Mouse (Mus musculus): ENCODE measurements around the gene Med4.
"Not testable (repeated sequence)": the region's sequence is repeated elsewhere in the genome, so short reads cannot be mapped to it uniquely, and the experiment has no call there.

Med4 gene

DNA sequence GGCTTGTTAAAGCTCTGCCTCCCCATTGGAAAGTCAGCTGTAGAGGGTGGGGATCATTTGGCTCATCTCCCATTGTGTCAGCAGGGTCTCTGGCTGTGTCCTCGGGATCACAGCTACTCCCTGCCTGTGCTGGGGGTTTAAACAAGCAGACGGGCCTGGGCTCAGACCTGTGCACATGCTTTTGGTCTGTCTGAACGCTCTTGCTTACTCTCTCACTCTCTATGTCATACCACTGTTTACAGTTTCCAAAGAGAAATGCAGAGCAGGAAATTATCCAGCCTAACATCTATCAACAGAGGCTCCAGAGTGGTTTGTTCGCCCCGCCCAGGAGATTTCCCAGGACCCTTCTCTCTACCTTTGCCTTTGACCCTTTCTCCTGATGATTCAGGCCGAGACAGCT lies 8.1 kb upstream of the Med4 start:
- in situ Hi-C loops (cut with MboI, MseI): loop anchor here (10.0 kb wide), 1 partner anchor 177 kb away; the partner anchor contains the start of gene Rb1

DNA sequence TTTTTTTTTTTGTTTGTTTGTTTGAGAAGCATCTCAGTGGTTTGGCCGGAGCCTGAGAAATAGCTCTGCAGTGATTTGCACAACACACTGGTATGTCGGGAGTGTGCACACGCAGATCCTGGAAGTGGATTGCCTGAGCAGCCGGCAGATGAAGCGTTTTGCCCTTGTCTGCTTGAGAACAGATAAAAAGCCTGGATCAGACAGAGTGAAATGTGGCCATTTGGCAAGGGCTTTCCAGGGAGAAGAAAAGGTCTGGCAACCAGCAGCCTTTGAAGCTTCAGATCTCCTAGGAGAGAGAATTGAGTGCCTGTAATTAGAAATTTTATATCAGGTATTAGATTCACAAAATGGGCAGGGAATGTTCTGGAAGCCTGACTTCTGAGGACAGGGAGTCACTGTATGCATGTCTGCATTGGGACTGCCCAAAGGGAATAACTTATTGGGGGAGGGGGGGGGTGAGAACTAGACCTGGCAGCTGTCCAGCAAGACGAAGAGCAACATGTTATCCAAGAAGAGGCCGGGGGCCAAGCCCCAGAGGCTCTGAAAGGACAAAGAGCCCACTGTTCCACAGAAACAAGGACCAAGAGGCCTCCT lies 7.1 kb upstream of the Med4 start:
- in situ Hi-C loops (cut with MboI, MseI): loop anchor here (10.0 kb wide), 1 partner anchor 178 kb away; the partner anchor contains the start of gene Rb1

DNA sequence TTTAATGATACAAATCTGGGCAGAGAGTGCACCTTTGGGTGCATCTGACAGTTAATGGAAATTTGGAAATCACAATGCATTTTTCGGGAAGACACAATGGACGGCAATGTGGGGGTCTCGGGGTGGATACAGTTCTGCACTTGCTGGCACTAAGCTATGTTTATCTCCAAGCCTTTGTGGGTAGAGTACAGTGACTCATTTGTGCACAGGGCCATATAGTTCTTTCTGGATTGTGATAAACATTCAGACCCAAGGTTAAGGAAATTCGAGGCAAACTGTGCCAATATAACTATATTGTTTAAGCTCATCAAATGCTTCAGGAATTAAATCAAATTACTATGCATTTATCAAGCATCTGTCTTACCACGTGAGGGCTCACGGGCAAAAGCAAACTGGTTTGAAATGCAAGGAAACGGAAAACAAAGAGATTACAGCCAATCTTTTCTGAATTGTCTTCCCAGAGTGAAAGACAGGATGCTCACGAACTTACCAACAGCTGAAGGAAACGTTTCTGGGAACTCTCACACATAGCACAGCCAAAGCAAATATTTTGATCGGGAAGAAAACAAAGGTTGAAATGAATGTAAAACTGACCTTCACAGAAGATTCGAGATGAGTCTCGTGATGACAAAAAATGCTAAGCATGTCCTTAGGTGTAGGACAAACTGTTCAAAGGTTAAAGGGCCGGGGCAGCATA lies 6.4 kb upstream of the Med4 start:
- in situ Hi-C loops (cut with MboI, MseI): loop anchor here (10.0 kb wide), 1 partner anchor 179 kb away; the partner anchor contains the start of gene Rb1

DNA sequence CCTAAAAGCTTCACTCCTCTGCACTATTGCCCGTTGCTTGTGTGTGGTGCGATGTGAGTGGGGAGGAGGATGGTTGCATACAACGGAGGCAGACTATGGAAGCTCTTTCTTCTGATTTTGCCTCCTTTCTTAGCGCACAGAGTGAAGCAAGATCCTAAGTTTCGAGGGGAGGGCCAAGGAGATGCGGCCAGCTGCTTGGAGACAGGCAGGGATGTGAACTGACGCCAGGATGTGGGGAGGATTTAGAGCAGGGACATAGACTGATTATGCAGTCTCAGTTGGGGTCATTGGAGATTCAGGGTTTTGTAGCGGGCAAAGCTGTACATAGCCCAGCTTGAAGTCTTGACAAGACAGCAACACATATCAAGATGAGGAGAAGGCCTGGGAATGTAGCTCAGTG lies 3.5 kb upstream of the Med4 start:
- in situ Hi-C loops (cut with MboI, MseI): loop anchor here (10.0 kb wide), 1 partner anchor 181 kb away; the partner anchor contains the start of gene Rb1

DNA sequence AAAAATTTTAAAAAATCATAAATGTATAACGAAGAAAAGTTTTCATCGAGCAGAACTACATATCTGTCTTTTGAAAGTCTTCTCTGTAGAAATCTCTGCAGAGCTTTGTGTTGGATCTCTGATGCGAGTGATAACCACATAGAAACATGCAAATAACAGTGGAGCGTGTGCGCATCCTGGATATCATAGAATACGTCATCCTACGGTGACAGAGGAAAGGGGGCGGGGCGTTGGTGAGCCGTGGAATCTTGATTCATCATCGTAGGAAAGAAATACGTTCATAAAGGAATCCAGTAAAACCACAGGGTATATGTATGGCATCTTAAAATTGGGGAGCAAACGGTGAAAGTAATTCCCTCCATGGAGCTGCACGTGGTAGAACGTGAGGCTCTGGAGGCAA lies 2.6 kb upstream of the Med4 start:
- in situ Hi-C loops (cut with MboI, MseI): loop anchor here (10.0 kb wide), 1 partner anchor 182 kb away; the partner anchor contains the start of gene Rb1

DNA sequence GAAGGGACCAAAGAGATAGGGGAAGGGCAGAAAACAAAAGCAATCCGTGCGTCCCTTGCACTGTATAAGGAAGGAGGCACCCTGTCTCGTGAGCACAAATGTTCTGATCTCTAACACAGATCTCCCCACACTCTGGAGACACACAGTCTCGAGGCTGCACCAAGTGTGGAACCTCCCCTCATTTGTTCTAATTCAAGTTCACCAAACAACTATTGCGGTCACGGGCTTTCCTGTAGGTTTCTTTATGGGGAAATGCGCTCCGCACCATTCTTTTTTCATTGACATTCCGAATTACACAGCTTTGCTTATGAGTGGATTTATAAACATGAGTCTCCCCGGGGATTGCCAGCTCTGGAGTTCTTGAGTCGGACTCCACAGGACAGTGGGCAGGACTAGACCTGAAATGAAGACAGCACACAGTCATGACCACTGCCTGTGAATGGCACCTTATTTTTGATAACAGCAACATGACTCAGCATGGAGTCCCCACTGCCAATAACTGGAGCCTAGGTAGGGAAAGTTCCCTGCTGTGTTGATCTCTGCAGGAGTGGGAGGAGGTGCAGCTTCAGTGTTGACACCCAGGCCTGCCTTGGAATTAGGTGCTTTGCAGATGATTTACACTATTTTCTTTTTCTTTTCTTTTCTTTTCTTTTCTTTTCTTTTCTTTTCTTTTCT lies 2.0 kb upstream of the Med4 start:
- in situ Hi-C loops (cut with MboI, MseI): loop anchor here (10.0 kb wide), 1 partner anchor 183 kb away; the partner anchor contains the start of gene Rb1

DNA sequence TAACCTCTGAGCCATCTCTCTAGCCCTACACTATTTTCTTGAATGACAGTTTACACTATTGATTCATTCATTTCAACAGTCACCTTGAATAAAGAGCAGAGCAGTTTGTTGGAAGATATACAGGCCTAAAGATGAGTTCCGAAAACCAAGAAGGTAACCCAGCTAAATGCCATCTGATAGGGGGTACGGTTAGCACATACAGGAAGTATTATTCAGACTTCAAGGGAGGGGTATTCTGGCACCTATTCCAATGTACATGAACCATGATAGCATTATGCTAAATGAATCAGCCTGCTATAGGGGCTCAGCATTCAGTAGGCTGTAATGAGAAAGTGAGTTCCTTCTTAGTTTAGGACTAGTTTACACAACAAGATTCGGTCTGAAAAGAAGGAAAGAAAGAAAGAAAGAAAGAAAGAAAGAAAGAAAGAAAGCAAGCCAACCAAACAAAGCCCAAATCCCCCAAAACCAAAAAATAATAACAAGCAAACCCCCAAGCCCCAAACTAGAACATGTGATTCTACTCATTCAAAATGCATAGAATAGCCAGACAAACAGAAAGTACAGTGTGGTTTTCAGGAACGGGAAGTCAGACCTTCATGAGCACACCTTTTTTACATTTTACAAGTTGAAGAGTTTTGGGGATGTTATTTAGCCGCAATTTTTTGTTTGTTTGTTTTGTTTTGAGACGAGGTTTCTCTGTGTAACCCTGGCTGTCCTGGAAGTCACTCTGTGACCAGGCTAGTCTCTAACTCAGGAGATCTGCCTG lies 1.0 kb upstream of the Med4 start:
- in situ Hi-C loops (cut with MboI, MseI): loop anchor here (10.0 kb wide), 1 partner anchor 184 kb away; the partner anchor contains the start of gene Rb1

DNA sequence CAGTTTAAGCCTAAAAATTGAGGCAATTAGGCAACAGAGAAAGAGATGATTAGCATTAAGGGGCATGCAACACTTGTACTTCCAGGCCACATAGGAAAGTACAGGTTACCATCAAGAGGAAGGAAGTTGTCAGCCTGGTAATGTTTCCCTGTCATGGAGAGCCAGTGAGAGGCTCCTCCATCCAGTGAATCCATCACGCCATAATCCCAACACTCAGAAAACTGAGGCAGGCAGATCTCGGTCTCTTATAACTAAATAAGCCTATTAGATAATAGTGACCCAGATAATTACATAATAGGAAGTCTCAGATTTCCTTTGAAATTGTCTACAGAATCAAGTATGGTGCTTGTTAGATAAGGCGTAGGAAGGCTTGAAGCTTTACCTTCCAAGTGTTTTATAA lies 14.3 kb downstream of the Med4 start:
- in situ Hi-C loops (cut with MboI, MseI): no loop called here

DNA sequence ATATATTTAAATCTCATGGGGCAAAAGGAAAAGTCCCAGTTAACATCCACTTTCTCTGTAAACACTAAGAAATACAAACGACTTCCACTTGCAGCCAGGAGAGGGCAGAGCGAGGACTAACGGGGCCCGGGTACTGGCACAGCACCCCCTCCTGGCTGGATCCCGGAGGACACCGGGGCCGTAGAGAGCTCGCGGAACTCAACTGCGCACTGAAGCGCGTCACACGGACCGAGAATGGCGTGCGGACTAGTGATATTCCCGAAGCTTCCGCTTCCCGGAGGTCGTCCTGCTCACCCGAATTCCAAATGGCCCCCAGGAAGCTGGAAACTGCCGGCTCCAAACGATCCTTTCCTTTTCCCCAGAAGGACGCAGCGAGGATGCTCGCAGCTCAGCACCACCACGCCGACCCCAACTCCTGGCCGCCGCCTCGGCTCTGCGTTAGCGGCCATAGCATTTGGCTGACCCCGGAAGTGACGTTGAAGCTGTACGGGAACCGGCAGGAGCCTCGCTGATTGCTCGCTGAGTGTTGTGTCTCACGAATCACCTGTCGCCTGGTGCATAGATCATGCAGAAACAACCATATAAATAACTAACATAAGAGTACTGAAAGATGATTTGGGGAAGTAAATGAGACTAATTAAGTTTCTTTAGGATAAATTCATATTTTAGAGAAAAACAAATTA lies 15.1 kb downstream of the Med4 start, which contains the start of gene Sucla2:
Sucla2 (plus strand) TSS at position 554 of the 683 bp plus-strand sequence.
- in situ Hi-C loops (cut with MboI, MseI): no loop called here

DNA sequence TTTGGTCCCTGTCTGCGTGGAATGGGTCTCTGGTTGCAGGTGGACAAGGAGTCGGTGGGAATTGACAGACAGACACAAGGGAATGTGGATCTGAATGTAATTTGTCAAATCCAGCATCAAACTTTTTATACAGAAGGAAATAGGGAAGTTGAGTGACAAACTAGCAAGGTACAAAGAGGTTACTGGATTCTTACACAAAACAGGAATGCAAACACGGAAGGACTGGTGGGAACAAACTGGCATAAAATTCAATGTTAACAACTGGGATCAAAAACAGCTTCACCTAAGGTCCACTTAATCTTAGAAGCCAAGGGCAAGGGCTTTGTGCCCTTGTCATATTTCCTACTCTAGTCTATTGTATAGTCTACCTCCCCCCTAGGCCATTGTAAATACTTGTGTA lies 18.8 kb downstream of the Med4 start:
- in situ Hi-C loops (cut with MboI, MseI): not testable (repeated sequence)

DNA sequence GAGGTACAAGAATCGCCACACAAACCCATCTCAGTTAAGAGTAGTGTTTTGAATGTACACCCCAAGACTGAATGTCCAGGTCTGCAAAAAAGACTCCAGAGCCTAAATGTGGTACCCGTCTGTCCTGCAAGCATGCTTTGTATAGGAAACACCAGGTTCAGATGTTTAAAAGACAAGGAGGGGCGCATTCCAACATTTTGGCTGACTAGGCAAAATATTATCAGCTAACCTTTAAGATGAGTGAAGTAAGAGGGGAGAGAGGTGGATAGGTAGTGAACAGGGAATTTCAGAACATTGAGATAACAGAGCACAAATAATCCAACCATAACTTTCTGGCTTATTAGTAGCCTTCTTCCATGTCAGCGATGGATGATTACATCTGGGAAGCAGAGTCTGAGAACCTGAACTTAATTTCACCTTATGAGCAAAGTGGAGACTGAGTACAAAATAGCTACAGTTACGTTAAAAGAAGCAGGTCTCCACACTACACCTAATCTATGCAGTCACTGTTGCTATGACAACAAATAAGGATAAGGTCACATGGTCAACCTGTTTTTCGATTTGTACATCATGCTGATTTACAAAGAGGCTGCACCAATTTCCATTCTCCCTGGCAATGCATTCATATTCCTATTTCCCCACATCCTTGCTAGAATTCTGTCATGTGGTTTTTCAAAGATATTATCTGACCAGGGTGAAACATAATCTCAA lies 24.1 kb downstream of the Med4 start:
- in situ Hi-C loops (cut with MboI, MseI): no loop called here

DNA sequence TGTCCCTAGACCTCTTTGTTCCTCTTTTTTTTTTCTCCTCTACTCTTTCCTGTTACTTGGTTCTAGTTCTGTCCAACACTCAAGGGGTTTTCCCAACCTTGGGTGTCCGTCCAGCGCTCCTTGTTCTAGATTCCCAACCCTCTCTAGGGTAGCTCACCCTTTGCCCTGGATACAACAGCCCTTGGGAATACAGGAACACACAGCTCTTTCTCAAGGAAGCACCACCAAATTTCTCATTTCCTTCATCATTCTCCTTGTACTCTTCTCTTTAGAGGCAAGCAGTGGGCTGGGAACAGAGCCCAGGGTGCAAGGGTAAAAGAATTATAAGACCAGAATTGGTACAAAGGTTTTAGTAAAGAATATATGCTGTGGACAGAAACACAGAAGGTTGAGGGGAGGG lies 25.8 kb downstream of the Med4 start:
- in situ Hi-C loops (cut with MboI, MseI): no loop called here

DNA sequence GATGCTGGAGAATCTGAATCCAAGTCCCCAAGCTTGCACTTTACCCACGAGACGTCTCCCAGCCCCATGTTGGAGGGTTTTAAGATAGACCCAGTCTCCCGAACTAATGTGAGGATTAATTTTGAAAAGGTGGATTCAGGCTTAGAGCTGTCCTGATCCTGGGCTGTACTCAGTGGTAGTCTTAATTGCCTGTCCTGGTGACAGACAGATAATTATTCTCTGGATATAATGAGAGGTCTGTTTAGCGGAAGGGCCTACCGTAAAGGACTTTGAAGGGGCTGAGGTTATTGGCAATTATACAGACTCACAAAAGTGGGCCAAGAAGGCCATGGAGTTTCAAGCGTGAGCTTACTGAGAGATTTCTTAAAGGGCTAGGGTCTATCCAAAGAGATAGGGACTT lies 34.0 kb downstream of the Med4 start:
- in situ Hi-C loops (cut with MboI, MseI): no loop called here

DNA sequence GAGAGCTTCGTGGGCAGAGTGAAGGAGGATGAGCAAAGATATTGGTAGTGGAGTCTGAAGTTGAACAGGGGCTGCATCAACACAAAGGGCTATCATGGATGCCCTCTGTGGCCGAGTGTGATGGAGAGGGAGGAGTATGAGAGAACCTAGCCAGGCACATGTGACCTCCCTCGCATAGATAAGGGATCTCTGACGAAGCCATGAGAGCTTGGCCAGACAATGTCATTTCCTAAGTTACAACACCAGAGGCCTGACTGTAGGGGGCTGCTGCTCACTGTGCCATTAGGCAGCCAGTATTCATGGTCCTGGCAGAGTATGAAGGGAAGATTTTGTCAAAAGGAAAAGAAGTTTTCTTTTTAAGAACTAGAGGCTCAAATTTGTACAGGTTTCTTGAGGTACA lies 37.2 kb downstream of the Med4 start:
- in situ Hi-C loops (cut with MboI, MseI): no loop called here

DNA sequence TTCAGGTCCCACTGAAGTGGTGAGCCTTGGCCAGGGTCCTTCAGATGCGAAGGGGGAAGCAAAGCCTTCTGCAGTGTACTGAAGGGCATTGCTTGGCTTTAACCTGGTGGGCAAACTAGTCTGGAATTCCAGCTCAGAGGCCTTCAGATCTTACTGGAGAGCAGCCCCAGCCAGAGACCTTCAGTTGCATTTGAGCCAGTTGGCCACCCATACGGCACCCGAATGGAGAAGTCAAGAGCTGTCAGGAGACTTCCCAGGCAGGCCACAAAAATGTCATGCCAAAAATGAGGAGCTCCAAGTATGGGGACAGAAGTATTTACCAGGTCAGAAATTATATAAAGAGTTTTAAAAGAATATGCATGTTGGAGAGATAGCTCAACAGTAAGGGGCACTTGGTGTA lies 38.2 kb downstream of the Med4 start, which contains the start of gene Nudt15:
Nudt15 (minus strand) TSS at position 192 of the 400 bp plus-strand sequence.
- in situ Hi-C loops (cut with MboI, MseI): no loop called here

DNA sequence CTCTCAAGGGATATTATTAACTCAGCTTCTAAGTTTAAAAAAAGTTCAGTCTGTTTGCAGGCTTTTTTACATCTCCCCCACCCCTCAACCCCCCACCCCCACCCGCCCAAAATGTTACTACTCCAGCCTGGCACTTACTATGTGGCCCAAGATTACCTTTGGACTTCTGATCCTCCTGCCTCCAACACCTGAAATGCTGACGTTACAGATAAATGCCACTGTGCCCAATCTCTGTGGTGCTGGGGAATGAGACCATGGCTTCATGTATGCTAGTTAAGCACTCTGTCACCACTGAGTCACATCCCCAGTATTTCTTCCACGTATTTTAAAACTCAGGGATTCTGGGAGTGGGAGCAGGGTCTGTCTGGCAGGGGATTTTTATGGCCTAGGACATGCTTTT lies 40.5 kb downstream of the Med4 start:
- in situ Hi-C loops (cut with MboI, MseI): no loop called here

DNA sequence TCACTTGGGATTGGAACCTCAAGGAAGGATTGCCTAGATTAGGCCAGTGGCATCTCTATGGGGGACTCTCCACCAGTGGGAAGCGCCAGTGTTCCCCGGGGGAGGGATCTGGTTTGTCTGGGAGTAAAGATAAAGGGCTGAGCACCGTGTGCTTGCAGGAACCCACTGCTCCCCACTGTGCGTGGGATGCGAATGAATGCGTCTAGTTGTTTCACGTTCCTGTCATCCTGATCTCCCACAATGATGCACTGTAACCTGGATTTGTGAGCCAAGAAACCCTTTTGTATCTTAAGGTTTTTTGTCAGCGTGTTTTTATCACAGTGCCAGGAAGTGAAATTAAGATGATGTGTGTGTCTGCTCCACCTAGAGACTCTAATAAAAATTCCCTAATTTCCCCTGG lies 40.9 kb downstream of the Med4 start:
- in situ Hi-C loops (cut with MboI, MseI): no loop called here

DNA sequence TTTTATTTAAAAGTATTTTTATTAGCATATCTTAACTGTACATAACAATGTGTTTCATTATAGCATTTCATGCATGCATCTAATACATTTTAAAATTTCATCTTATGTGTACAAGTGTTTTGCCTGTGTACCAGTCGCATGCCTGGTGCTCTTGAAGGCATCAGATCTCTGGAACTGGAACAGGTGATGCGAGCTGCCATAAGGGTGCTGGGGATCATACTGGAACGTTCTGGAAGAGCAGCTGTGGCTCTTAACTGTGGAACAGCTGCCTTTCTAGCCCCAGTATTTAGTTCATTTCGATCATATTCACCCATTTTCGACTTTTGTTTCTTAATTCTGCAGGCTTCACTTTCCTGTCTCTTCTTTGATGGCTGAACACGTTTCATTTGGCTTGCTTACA lies 41.3 kb downstream of the Med4 start:
- in situ Hi-C loops (cut with MboI, MseI): no loop called here

DNA sequence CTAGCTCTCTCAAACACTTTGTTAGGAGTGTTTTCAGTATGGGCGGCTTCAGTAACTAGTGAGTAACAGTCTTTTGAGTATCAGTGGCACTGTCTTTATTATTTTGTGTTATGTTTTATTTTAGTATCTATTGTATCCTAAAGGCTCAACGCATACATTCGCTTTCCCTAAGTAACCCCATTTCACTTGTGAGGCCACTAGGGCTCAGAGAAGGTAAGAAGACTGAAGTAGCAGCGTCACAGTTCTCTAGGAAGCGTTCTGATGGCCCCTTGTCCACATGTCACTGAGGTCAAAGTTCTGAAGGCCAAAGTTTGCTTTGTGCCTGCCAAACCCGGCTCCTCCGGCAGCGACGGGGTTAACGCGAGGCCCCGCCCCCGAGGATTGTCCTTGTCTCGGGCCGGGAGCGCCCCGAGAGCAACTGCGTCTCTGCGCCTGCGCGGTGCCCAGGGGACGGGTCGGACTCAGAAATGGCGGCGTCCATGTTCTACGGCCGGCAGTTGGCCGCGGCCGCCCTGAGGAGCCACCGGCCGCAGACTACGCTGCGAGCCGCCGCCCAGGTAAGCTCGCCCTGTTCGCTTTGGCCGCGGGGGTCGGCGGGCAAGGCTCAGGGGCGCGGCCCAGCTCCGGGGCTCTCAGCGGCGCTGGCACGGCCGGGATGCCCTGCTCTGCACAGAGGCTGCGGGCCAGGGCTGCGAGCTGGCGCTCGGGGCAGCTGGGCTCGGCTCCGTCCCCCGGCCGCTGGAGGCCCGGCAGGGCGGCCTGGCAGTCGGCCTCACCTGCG lies 42.7 kb downstream of the Med4 start:
- in situ Hi-C loops (cut with MboI, MseI): no loop called here

Data from T-helper 2 cell (primary cell).